Mouse (Mus musculus) bone marrow macrophage, adult 2 months (primary cell): Measurements from ENCODE around the gene Rftn1.

Source experiments
- CTCF ChIP-seq: IDR thresholded peaks from 2 replicates; pipeline ENCODE4 v1.5.1; 2012; ENCODE audit warnings: low read depth, mild to moderate bottlenecking, low read length, moderate library complexity
- POLR2A ChIP-seq: IDR thresholded peaks from 2 replicates; pipeline ENCODE4 v1.6.1; 2012; ENCODE audit warnings: mild to moderate bottlenecking, low read depth, low read length, borderline replicate concordance

DNA sequence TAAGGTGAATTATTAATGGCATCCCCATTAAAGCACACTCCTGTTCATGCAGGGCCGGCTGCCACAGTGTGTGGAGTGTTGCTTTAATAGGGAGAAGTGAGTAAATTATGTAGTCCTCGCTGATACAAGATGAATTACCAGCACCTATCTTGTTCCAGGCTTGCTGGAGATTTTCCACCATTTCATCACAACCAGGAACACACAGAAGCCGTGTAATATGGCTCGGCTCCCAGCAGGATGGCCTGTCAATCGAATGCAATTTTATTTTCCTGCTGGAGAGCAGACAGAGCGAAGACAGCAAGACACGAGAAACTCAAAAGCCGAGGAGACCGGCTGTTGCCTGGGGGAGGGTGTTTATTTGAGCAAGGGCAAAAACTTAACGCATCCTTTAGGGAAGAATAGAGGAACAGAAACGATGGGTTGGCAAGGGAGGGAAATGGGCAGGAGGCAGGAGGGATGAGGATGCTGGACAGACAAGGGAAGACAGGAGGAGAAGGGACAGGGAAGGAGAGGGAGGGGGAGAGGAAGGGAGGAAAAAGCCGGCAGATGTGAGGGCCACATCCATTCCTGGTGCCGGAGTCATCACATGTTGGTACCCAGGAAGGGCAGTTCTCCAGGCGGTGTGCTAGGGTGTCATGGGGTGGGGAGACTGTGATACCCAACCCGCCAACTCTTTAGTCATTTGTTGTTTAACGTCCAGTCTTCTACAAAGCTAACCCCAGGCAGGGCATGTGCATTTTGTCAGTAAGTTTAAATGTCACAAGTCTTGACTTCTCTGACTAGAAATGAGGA is 39.9 kb downstream of the Rftn1 start:
- no peak for TF ChIP-seq CTCF
- TF ChIP-seq POLR2A = no peak
